10 mouse cellular contexts compared by ENCODE assay signal in genomic region chr3:98313294-98314155, GRCm38 (mm10). TPM values are rescaled to one million over a fixed set of nuclear protein-coding genes. Genes with fewer than 3 reads are reported as not detected.
DNase-seq lines count a peak whose midpoint lies in the region; ATAC-seq lines count a peak whose summit lies in the region.
"Had no signal": no experiment of that assay in that cellular context is flagged by ENCODE, and none has a peak within 500 bp of the region (broad histone marks: within the 10 kb centered on the region; RNA-seq: fewer than 3 reads in every experiment).

No protein-coding gene starts in this region.

- H3K27ac ChIP-seq in kidney, embryonic 15.5 days = no peak overlapping the region
- H3K27ac ChIP-seq in hindbrain, embryonic 12.5 days = no peak overlapping the region
- H3K27ac ChIP-seq in midbrain, embryonic 12.5 days (replicated peaks) = no peak overlapping the region
- H3K27ac ChIP-seq: embryonic facial prominence, embryonic 12.5 days had no signal

- H3K9ac ChIP-seq in kidney, embryonic 15.5 days = no peak overlapping the region
- no peak overlapping the region for H3K9ac ChIP-seq in hindbrain, embryonic 12.5 days
- H3K9ac ChIP-seq in midbrain, embryonic 12.5 days (replicated peaks) = no peak overlapping the region
- H3K9ac ChIP-seq: embryonic facial prominence, embryonic 12.5 days had no signal

- no peak overlapping the region for H3K4me3 ChIP-seq in kidney, embryonic 15.5 days (replicated peaks)
- no peak overlapping the region for H3K4me3 ChIP-seq in hindbrain, embryonic 12.5 days
- H3K4me3 ChIP-seq in midbrain, embryonic 12.5 days = no peak overlapping the region
- H3K4me3 ChIP-seq: embryonic facial prominence, embryonic 12.5 days had no signal

- ATAC-seq in kidney, embryonic 15.5 days (replicated peaks; ENCODE audit: low FRiP score) = peak; percentile 55
- peak; percentile 37; the same call in 1 of the 2 replicates for ATAC-seq in common myeloid progenitor, adult 5-6 weeks (replicated peaks; ENCODE audit: low read depth, poor library complexity, severe bottlenecking)
- peak; percentile 31; the same call in 1 of the 2 replicates for ATAC-seq in hindbrain, embryonic 12.5 days (ENCODE audit: low FRiP score)
- peak; percentile 55; the same call in 1 of the 2 replicates for ATAC-seq in midbrain, embryonic 12.5 days (ENCODE audit: low FRiP score, low read depth)

- whole genome bisulfite sequencing in kidney, embryonic 15.5 days = 75% methylated on average over 9 of the region's 9 CpGs
- WGBS in hindbrain, embryonic 12.5 days = 82% methylated on average over 9 of the region's 9 CpGs
- WGBS in midbrain, embryonic 12.5 days = 81% methylated on average over 9 of the region's 9 CpGs

- H3K4me1 ChIP-seq in kidney, embryonic 15.5 days = no peaks in the 10 kb centered on the region
- peaks cover 14% of the 10 kb centered on the region for H3K4me1 ChIP-seq in hindbrain, embryonic 12.5 days
- peaks cover 9% of the 10 kb centered on the region for H3K4me1 ChIP-seq in midbrain, embryonic 12.5 days

- H3K27me3 ChIP-seq in kidney, embryonic 15.5 days = no peaks in the 10 kb centered on the region
- H3K27me3 ChIP-seq in hindbrain, embryonic 12.5 days = no peaks in the 10 kb centered on the region
- no peaks in the 10 kb centered on the region for H3K27me3 ChIP-seq in midbrain, embryonic 12.5 days
- H3K27me3 ChIP-seq: embryonic facial prominence, embryonic 12.5 days had no signal

- H3K4me2 ChIP-seq in kidney, embryonic 15.5 days = no peak overlapping the region
- no peak overlapping the region for H3K4me2 ChIP-seq in hindbrain, embryonic 12.5 days (replicated peaks)
- H3K4me2 ChIP-seq in midbrain, embryonic 12.5 days (replicated peaks) = no peak overlapping the region
- H3K4me2 ChIP-seq: embryonic facial prominence, embryonic 12.5 days had no signal

- peaks cover 51% of the 10 kb centered on the region for H3K36me3 ChIP-seq in kidney, embryonic 15.5 days
- 0 out of 2 replicates have a peak, but pooled peaks cover 3% of the 10 kb centered on the region for H3K36me3 ChIP-seq in hindbrain, embryonic 12.5 days
- H3K36me3 ChIP-seq in midbrain, embryonic 12.5 days = peaks cover 22% of the 10 kb centered on the region; the same call in 1 of the 2 replicates

- H3K9me3 ChIP-seq in kidney, embryonic 15.5 days (replicated peaks) = no peaks in the 10 kb centered on the region
- H3K9me3 ChIP-seq in hindbrain, embryonic 12.5 days (replicated peaks) = no peaks in the 10 kb centered on the region
- no peaks in the 10 kb centered on the region for H3K9me3 ChIP-seq in midbrain, embryonic 12.5 days
- H3K9me3 ChIP-seq: embryonic facial prominence, embryonic 12.5 days had no signal

- DNase-seq in kidney, adult 8-10 months = no peak
- no peak for DNase-seq in layer of hippocampus, postnatal 36 days
- no peak for DNase-seq in spleen, postnatal 36 days (ENCODE audit: low spot score in 2 of 2)
- DNase-seq: cerebellum, adult 11-12 months had no signal

RNA-seq across cellular contexts. Expression of gene Phgdh, which starts 26.3 kb away (rescaled TPM):
- 485 and 491 TPM in 2 replicates for polyA plus RNA-seq in kidney, embryonic 15.5 days (2015; fragmentation: Nextera tagmentation; extraction: Ambion mirVana)
- total RNA-seq in common myeloid progenitor, adult 5-6 weeks (2017) = 357 and 379 TPM in 2 replicates
- polyA plus RNA-seq in hindbrain, embryonic 12.5 days (2016; fragmentation: Nextera tagmentation; extraction: Ambion mirVana) = 201 and 240 TPM in 2 replicates
- polyA plus RNA-seq in midbrain, embryonic 12.5 days (2016; fragmentation: Nextera tagmentation; extraction: Ambion mirVana) = 257 and 278 TPM in 2 replicates
- 10 to 100 TPM; 69.9 to 76.2 TPM for total RNA-seq in layer of hippocampus, postnatal 36 days (2021)

RNA-seq across cellular contexts. Expression of gene Hmgcs2, which starts 33.3 kb away (rescaled TPM):
- polyA plus RNA-seq in kidney, embryonic 15.5 days (2015; fragmentation: Nextera tagmentation; extraction: Ambion mirVana) = 8.2 and 12.7 TPM in 2 replicates
- 0.05 and 0.58 TPM in 2 replicates for total RNA-seq in common myeloid progenitor, adult 5-6 weeks (2017)
- polyA plus RNA-seq in hindbrain, embryonic 12.5 days (2016; fragmentation: Nextera tagmentation; extraction: Ambion mirVana) = 4.0 and 5.6 TPM in 2 replicates
- 5.0 and 6.7 TPM in 2 replicates for polyA plus RNA-seq in midbrain, embryonic 12.5 days (2016; fragmentation: Nextera tagmentation; extraction: Ambion mirVana)
- total RNA-seq in layer of hippocampus, postnatal 36 days (2021) = 1 to 10 TPM; 8.9 to 9.9 TPM
- total RNA-seq: granulocyte monocyte progenitor cell, adult 5-6 weeks had no signal
